ENCODE assay signal across 9 mouse cellular contexts in the genomic region with DNA sequence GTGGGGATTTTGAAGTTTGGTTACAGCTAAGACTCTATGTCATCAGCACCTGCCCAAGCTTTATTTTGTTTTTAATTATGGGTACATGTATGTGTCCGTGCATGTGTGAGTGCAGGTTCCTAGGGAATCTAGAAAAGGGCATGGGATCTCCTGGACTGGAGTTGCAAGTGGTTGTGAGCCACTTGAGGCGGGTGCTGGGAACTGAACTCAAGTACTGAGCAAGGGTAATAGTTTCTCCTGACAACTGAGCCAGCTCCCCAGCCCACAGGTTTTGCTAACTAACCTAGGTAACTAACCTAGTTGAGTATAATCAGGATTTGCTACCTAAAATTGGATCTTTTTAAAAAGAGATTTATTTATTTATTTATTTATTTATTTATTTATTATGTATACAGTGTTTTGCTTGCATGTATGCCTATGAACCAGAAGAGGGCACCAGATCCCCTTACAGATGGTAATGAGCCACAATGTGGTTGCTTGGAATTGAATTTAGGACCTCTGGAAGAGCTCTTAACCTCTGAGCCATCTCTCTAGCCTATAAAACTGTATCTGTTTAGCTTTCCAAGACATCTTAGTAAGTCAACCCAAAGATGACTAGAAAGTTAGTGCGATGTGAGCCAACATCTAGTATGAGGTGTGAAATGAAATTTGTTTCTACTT. TPM values are rescaled to one million over a fixed set of nuclear protein-coding genes. Genes with fewer than 3 reads are reported as not detected.
DNase-seq lines count a peak whose midpoint lies in the region; ATAC-seq and TF ChIP-seq lines count a peak whose summit lies in the region.
"Had no signal": no experiment of that assay in that cellular context is flagged by ENCODE, and none has a peak within 500 bp of the region (broad histone marks: within the 10 kb centered on the region; RNA-seq: fewer than 3 reads in every experiment).

No protein-coding gene starts in this region.

- no peaks in the 10 kb centered on the region for H3K4me1 ChIP-seq in midbrain, embryonic 11.5 days (ENCODE audit: control insufficient read depth, insufficient read depth, low read length)
- H3K4me1 ChIP-seq in midbrain, embryonic 10.5 days, result 0 out of 2 replicates have a peak, but pooled peaks cover 10% of the 10 kb centered on the region
- no peaks in the 10 kb centered on the region for H3K4me1 ChIP-seq in hindbrain, postnatal 0 days (ENCODE audit: insufficient read depth, low read length)
- H3K4me1 ChIP-seq: hindbrain, embryonic 15.5 days had no signal

- H3K27ac ChIP-seq in midbrain, embryonic 11.5 days (ENCODE audit: low read depth, low read length), result no peak overlapping the region
- H3K27ac ChIP-seq in midbrain, embryonic 10.5 days (replicated peaks), result no peak overlapping the region
- H3K27ac ChIP-seq in hindbrain, postnatal 0 days, result no peak overlapping the region
- H3K27ac ChIP-seq: hindbrain, embryonic 15.5 days had no signal

- peak; percentile 71 for TF ChIP-seq CTCF in hindbrain, postnatal 0 days (IDR thresholded peaks at IDR 0.05; ENCODE audit: low read depth)

- 78% methylated on average over 3 of the region's 3 CpGs for WGBS in midbrain, embryonic 11.5 days
- 75% methylated on average over 3 of the region's 3 CpGs for WGBS in midbrain, embryonic 10.5 days
- WGBS in hindbrain, postnatal 0 days, result 77% methylated on average over 3 of the region's 3 CpGs

- DNase-seq in embryo, embryonic 10 days (ENCODE audit: low spot score), result peak; percentile 74
- DNase-seq in embryo, embryonic 9.5 days (ENCODE audit: extremely low spot score), result no peak
- DNase-seq in midbrain, embryonic 11.5 days (ENCODE audit: low spot score, missing footprints), result peak; percentile 84
- DNase-seq in midbrain, embryonic 10.5 days (ENCODE audit: low spot score), result no peak
- DNase-seq in hindbrain, postnatal 0 days (ENCODE audit: low spot score), result peak; percentile 84
- DNase-seq in skeletal muscle tissue, adult 2 months (ENCODE audit: low read depth, low spot score), result peak; percentile 66
- no peak for DNase-seq in layer of hippocampus, adult 8-10 months (ENCODE audit: low spot score in 2 of 2)
- DNase-seq in ovary, postnatal 36 days (ENCODE audit: low spot score), result no peak

- no peak overlapping the region for H3K4me2 ChIP-seq in midbrain, embryonic 11.5 days
- H3K4me2 ChIP-seq in hindbrain, postnatal 0 days (ENCODE audit: low read depth, low read length), result no peak overlapping the region
- H3K4me2 ChIP-seq: hindbrain, embryonic 15.5 days had no signal

- no peaks in the 10 kb centered on the region for H3K36me3 ChIP-seq in midbrain, embryonic 11.5 days (ENCODE audit: control insufficient read depth, insufficient read depth, low read length)
- H3K36me3 ChIP-seq in midbrain, embryonic 10.5 days, result no peaks in the 10 kb centered on the region
- H3K36me3 ChIP-seq in hindbrain, postnatal 0 days (ENCODE audit: insufficient read depth, low read length), result no peaks in the 10 kb centered on the region
- H3K36me3 ChIP-seq: hindbrain, embryonic 15.5 days had no signal

- H3K9ac ChIP-seq in midbrain, embryonic 11.5 days (ENCODE audit: low read length), result no peak overlapping the region
- H3K9ac ChIP-seq in hindbrain, postnatal 0 days (replicated peaks; ENCODE audit: low read length), result no peak overlapping the region
- H3K9ac ChIP-seq: hindbrain, embryonic 15.5 days had no signal

- no peak overlapping the region for H3K4me3 ChIP-seq in midbrain, embryonic 11.5 days (ENCODE audit: low read depth, low read length)
- H3K4me3 ChIP-seq in midbrain, embryonic 10.5 days, result no peak overlapping the region
- H3K4me3 ChIP-seq in hindbrain, postnatal 0 days (ENCODE audit: low read length), result no peak overlapping the region
- H3K4me3 ChIP-seq: hindbrain, embryonic 15.5 days had no signal

- H3K9me3 ChIP-seq in midbrain, embryonic 11.5 days (ENCODE audit: control insufficient read depth, low read length), result no peaks in the 10 kb centered on the region
- no peaks in the 10 kb centered on the region for H3K9me3 ChIP-seq in midbrain, embryonic 10.5 days (replicated peaks)
- no peaks in the 10 kb centered on the region for H3K9me3 ChIP-seq in hindbrain, postnatal 0 days (ENCODE audit: low read length)
- H3K9me3 ChIP-seq: hindbrain, embryonic 15.5 days had no signal

- peak; percentile 50 for ATAC-seq in midbrain, embryonic 11.5 days (ENCODE audit: low FRiP score)
- peak; percentile 64 for ATAC-seq in hindbrain, postnatal 0 days

- no peaks in the 10 kb centered on the region for H3K27me3 ChIP-seq in midbrain, embryonic 11.5 days (ENCODE audit: control insufficient read depth, insufficient read depth, low read length)
- H3K27me3 ChIP-seq in midbrain, embryonic 10.5 days (ENCODE audit: low read depth, poor library complexity, severe bottlenecking), result 0 out of 2 replicates have a peak, but pooled peaks cover 4% of the 10 kb centered on the region
- no peaks in the 10 kb centered on the region for H3K27me3 ChIP-seq in hindbrain, postnatal 0 days (ENCODE audit: insufficient read depth, low read length)
- H3K27me3 ChIP-seq: hindbrain, embryonic 15.5 days had no signal

RNA-seq across cellular contexts. Expression of gene Grsf1, which starts 13.4 kb away (rescaled TPM):
- polyA plus RNA-seq in midbrain, embryonic 11.5 days (2014; fragmentation: Nextera tagmentation; extraction: Ambion mirVana), result 102 and 109 TPM in 2 replicates
- 79.7 and 81.7 TPM in 2 replicates for polyA plus RNA-seq in midbrain, embryonic 10.5 days (2016; fragmentation: Nextera tagmentation; extraction: Ambion mirVana)
- 39.9 and 48.8 TPM in 2 replicates for total RNA-seq in hindbrain, postnatal 0 days (2014; rRNA removed)
- polyA plus RNA-seq in hindbrain, postnatal 0 days (2015; fragmentation: Nextera tagmentation; extraction: Ambion mirVana), result 60.7 and 61.8 TPM in 2 replicates
- total RNA-seq in layer of hippocampus, adult 8-10 months (2022), result 100 to 1,000 TPM in 1 of 4 experiments, 10 to 100 TPM in 3; 90.0 to 103 (median 94.6) TPM

RNA-seq across cellular contexts. Expression of gene Mob1b, which starts 31.2 kb away (rescaled TPM):
- polyA plus RNA-seq in midbrain, embryonic 11.5 days (2014; fragmentation: Nextera tagmentation; extraction: Ambion mirVana), result 16.7 and 18.3 TPM in 2 replicates
- polyA plus RNA-seq in midbrain, embryonic 10.5 days (2016; fragmentation: Nextera tagmentation; extraction: Ambion mirVana), result 10.8 and 13.2 TPM in 2 replicates
- 10.5 and 12.2 TPM in 2 replicates for total RNA-seq in hindbrain, postnatal 0 days (2014; rRNA removed)
- polyA plus RNA-seq in hindbrain, postnatal 0 days (2015; fragmentation: Nextera tagmentation; extraction: Ambion mirVana), result 7.8 and 8.5 TPM in 2 replicates
- 10 to 100 TPM; 23.3 to 32.6 (median 26.6) TPM for total RNA-seq in layer of hippocampus, adult 8-10 months (2022)

Comparison
In these comparisons a context has a peak if more than half of its experiments do, and no peak if none do; other contexts are left out.
1. DNase-seq: peak in embryo, embryonic 10 days (single experiment), midbrain, embryonic 11.5 days (single experiment), hindbrain, postnatal 0 days (single experiment) and skeletal muscle tissue, adult 2 months (single experiment); none in embryo, embryonic 9.5 days (single experiment), midbrain, embryonic 10.5 days (single experiment), layer of hippocampus, adult 8-10 months (0 of 2) and ovary, postnatal 36 days (single experiment).